Mouse (Mus musculus) lung, adult 18-20 months (tissue): ENCODE measurements around the gene Olfr74.
"Not testable (repeated sequence)": the region's sequence is repeated elsewhere in the genome, so short reads cannot be mapped to it uniquely, and the experiment has no call there.

Experiments used
- DNase-seq, 2 experiments: peaks; one replicate each; pipeline ENCODE4 v3.0.0; 2022; ENCODE audit warnings: mixed read lengths in 2 of 2

The Olfr74 gene

GRCm38 (mm10) chr2:87974563-87974962 is at the start of gene Olfr74:
TSS of gene Olfr74 (minus strand) at chr2:87974663.
- DNase-seq, result no peak

- DNase-seq, result not testable (repeated sequence)
These were observed 48.0 kb upstream of the Olfr74 start, which contains the start of gene Olfr1161 for GRCm38 (mm10) chr2:88022474-88022873. TSS of gene Olfr1161 (plus strand) at chr2:88022774.

- DNase-seq, result no peak
These were observed 33.3 kb upstream of the Olfr74 start, which contains the start of gene Olfr1160 for GRCm38 (mm10) chr2:88007515-88008318. TSS of gene Olfr1160 (minus strand) at chr2:88008268.

GRCm38 (mm10) chr2:87989813-87990212 is 15.3 kb upstream of the Olfr74 start, which contains the start of gene Olfr1158:
TSS of gene Olfr1158 (plus strand) at chr2:87990113.
- no peak for DNase-seq

GRCm38 (mm10) chr2:87968199-87968598 is 6.3 kb downstream of the Olfr74 start, which contains the start of gene Olfr1157:
TSS of gene Olfr1157 (minus strand) at chr2:87968299.
- DNase-seq, result no peak

GRCm38 (mm10) chr2:87953000-87953399 is 21.5 kb downstream of the Olfr74 start, which contains the start of gene Olfr1156:
TSS of gene Olfr1156 (minus strand) at chr2:87953100.
- no peak for DNase-seq

GRCm38 (mm10) chr2:87945037-87945436 is 29.4 kb downstream of the Olfr74 start, which contains the start of gene Olfr1155:
TSS of gene Olfr1155 (minus strand) at chr2:87945137.
- no peak for DNase-seq
